Mouse (Mus musculus) limb, embryonic 10.5 days (tissue): ENCODE results near the gene Aldh4a1. TPM values are rescaled to one million over a fixed set of nuclear protein-coding genes. Genes with fewer than 3 reads are reported as not detected.

Experiments used
- DNase-seq: peaks from one replicate; pipeline ENCODE4 v3.0.0-alpha.2; 2017; ENCODE audit warnings: low spot score
- H3K27ac ChIP-seq: fragments of 300-500 bp; sonication (generic); 2 replicates; pipeline ENCODE4 v1.5.1; 2016; ENCODE audit warnings: mild to moderate bottlenecking
- H3K27me3 ChIP-seq: fragments of 300-500 bp; sonication (generic); 2 replicates; pipeline ENCODE4 v1.6.1; 2016; ENCODE audit warnings: low read depth, mild to moderate bottlenecking; ENCODE audit not compliant: poor library complexity, severe bottlenecking
- H3K36me3 ChIP-seq: fragments of 300-500 bp; sonication (generic); 2 replicates; pipeline ENCODE4 v1.6.1; 2016; ENCODE audit warnings: mild to moderate bottlenecking, moderate library complexity
- H3K4me1 ChIP-seq: fragments of 300-500 bp; sonication (generic); 2 replicates; pipeline ENCODE4 v1.6.1; 2016
- H3K4me3 ChIP-seq: fragments of 300-500 bp; sonication (generic); 2 replicates; pipeline ENCODE4 v1.5.1; 2016; ENCODE audit warnings: mild to moderate bottlenecking, moderate library complexity
- H3K9me3 ChIP-seq: fragments of 300-500 bp; sonication (generic); replicated peaks from 2 replicates; pipeline ENCODE4 v1.6.1; 2016; ENCODE audit warnings: mild to moderate bottlenecking
- WGBS: fragments of 180-500 bp; shearing (Covaris S2); methylation state at CpG from one replicate; pipeline ENCODE4 v1.1.7; 2016; 5-methylcytosine and 5-hydroxymethylcytosine counted together
- microRNA-seq: library from miRNA; unstranded; fragments of <30 nt; microRNA quantifications from one replicate; pipeline ENCODE4, GENCODE M21; 2017
- polyA plus RNA-seq: library from polyadenylated mRNA; unstranded; fragments of >200 nt; fragmentation: Nextera tagmentation; extraction: Ambion mirVana; gene quantifications from 2 replicates; pipeline ENCODE4 v1.2.1, GENCODE M21; 2016

Gene Aldh4a1
- polyA plus RNA-seq, 1 experiment from 2014 or later = 26.0 TPM

GRCm38 (mm10) chr4:139667632-139668031 lies 45.0 kb downstream of the Aldh4a1 start:
- H3K9me3 ChIP-seq = no peaks in the 10 kb centered on the region
- WGBS = 79% methylated on average over 6 of the region's 6 CpGs
- H3K4me3 ChIP-seq = no peak overlapping the region
- no peak overlapping the region for H3K27ac ChIP-seq
- H3K36me3 ChIP-seq = no peaks in the 10 kb centered on the region
- H3K27me3 ChIP-seq = peaks cover 11% of the 10 kb centered on the region; the same call in 1 of the 2 replicates
- H3K4me1 ChIP-seq = peaks cover 4% of the 10 kb centered on the region; the same call in 1 of the 2 replicates
- no peak for DNase-seq

DNA sequence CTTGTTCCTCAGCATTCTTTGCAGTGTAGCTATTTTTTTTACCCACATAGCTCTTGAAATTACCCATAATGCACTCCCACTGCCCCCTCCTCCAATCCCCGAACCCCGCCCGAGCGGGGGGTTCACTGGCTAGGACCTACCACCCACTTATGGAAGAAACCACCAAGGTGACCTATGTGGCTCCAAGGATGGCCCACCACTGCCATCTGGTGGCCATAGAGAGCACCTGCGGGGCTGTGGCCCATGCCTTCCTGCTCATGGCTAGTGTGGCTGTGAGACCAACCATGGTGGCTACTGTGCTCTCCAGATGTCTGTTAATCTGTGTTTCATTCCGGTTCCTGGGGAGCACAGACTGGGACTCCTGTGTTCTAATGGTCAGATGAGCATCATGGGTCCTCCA lies 47.2 kb downstream of the Aldh4a1 start:
- H3K4me1 ChIP-seq = peaks cover 4% of the 10 kb centered on the region; the same call in 1 of the 2 replicates
- no peak overlapping the region for H3K27ac ChIP-seq
- H3K9me3 ChIP-seq = no peaks in the 10 kb centered on the region
- no peak overlapping the region for H3K4me3 ChIP-seq
- WGBS = 20% methylated on average over 6 of the region's 6 CpGs
- H3K27me3 ChIP-seq = peaks cover 33% of the 10 kb centered on the region
- H3K36me3 ChIP-seq = no peaks in the 10 kb centered on the region
- peak; percentile 78 for DNase-seq

DNA sequence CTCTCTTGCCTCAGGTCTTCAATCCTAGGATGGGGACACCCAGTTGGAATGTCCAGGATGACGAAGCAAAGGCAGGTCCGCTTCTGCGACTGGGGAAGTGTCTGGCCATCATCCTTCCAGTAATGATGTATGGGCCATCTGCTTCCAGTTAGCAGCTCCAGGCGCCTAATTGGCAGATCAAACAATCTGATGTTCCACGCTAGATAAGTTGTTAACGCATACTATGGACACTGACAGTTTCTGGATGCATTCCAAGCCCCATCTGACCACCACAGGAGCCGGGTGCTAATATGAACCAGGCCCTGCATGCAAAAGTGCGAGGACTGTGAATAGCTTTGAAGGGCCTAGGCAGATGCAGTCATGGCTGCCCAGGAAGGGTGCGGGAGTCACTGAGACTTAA lies 53.0 kb downstream of the Aldh4a1 start:
- Histone ChIP-seq H3K4me3 (no peak overlapping the region; the same call in 1 of the 2 replicates), H3K27me3 (peaks cover 57% of the 10 kb centered on the region), H3K36me3 (no peaks in the 10 kb centered on the region), H3K9me3 (no peaks in the 10 kb centered on the region; the same call in 1 of the 2 replicates), H3K27ac (no peak overlapping the region), H3K4me1 (peaks cover 8% of the 10 kb centered on the region)
- no peak for DNase-seq
- 24% methylated on average over 9 of the region's 9 CpGs for whole genome bisulfite sequencing

GRCm38 (mm10) chr4:139683728-139684638 lies 61.3 kb downstream of the Aldh4a1 start:
- Histone ChIP-seq H3K27ac (no peak overlapping the region), H3K4me3 (no peak overlapping the region), H3K9me3 (no peaks in the 10 kb centered on the region), H3K27me3 (peaks cover 26% of the 10 kb centered on the region), H3K4me1 (no peaks in the 10 kb centered on the region), H3K36me3 (no peaks in the 10 kb centered on the region)
- WGBS = 77% methylated on average over 22 of the region's 22 CpGs
- no peak for DNase-seq

- H3K27me3 ChIP-seq = peaks cover 33% of the 10 kb centered on the region
- WGBS = 12% methylated on average over 3 of the region's 3 CpGs
- DNase-seq = peak; percentile 81
- no peak overlapping the region for H3K4me3 ChIP-seq
- no peaks in the 10 kb centered on the region for H3K9me3 ChIP-seq
- no peaks in the 10 kb centered on the region for H3K36me3 ChIP-seq
- H3K4me1 ChIP-seq = peaks cover 6% of the 10 kb centered on the region; the same call in 1 of the 2 replicates
- no peak overlapping the region for H3K27ac ChIP-seq
Measured at GRCm38 (mm10) chr4:139684639-139685017, 62.0 kb downstream of the Aldh4a1 start.

DNA sequence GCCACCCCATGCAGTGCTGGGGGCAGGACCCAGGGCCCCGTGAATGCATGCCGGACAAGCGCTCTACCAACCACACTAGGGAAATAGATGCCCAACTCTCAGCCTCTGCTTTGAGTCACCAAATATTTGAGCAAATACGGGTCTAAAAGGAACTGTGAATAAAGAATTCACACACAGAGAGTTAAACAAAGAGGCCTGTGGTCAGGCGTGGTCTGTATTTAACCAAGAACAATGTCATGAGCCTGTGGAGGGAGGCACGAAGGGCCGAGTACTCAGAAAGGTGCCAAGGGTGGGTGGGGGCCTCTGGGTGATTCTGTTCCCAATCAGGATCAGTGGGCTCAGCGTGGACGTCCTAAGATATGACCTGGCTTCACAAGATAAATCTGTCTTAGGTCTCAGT lies 65.4 kb downstream of the Aldh4a1 start:
- Histone ChIP-seq H3K9me3 (no peaks in the 10 kb centered on the region), H3K36me3 (no peaks in the 10 kb centered on the region), H3K27ac (no peak overlapping the region), H3K4me1 (peaks cover 9% of the 10 kb centered on the region; the same call in 1 of the 2 replicates), H3K4me3 (no peak overlapping the region), H3K27me3 (peaks cover 66% of the 10 kb centered on the region)
- DNase-seq = no peak
- 77% methylated on average over 9 of the region's 9 CpGs for WGBS

DNA sequence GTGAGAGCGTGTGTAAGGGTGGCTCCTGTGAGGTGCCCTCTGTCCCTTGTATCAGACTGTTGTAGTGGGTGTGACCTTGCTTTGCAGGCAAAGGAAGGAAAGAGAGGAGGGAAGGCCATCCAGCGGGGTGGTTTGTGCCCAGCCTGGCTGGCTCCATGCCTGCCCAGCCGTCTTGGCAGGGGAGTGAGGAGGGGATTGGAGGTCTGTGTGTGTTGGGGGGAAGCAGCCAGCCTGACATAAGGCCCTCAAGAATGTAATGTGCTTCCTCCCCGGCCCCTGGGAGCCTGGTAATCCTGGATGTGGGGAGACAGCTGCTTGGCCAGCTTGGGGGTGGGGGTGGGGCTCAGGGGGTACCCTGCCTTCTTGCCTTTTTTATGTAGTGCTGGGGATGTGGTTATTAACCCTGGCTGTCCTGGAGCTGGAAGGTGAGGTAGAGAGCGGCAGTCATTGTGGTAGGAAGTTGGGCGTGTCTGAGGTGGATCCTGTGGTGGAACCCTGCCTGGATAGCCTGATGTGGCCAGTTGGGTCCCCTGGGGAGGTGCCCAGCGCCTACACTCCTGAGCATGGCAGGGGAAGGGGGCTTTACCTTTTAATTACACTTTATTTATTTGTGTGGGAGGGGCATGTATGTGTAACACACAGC lies 67.1 kb downstream of the Aldh4a1 start:
- Histone ChIP-seq H3K27ac (no peak overlapping the region), H3K4me3 (no peak overlapping the region), H3K27me3 (peaks cover 83% of the 10 kb centered on the region), H3K4me1 (peaks cover 9% of the 10 kb centered on the region; the same call in 1 of the 2 replicates), H3K9me3 (no peaks in the 10 kb centered on the region), H3K36me3 (no peaks in the 10 kb centered on the region)
- 38% methylated on average over 7 of the region's 7 CpGs for WGBS
- no peak for DNase-seq

DNA sequence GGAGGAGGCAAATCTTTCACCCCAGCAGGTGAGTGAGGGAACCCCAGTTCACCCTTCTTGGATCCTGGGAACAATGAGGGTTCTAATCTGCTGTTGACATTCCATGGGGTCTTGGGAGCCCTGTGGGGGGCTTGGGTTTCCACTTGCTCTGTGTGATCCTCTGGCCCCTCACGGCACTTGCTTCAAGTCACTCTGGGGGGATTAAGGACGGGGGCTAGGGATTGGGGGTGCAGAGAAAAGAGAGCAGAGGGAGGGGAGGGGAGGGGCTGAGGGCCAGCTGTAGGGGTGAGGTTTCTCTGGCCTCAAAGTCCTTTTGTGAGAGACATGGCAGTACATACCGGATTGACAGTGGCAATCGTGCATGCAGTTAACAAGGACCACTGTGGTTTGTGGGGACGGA lies 70.6 kb downstream of the Aldh4a1 start:
- H3K9me3 ChIP-seq = no peaks in the 10 kb centered on the region
- no peak overlapping the region for H3K27ac ChIP-seq
- no peak overlapping the region for H3K4me3 ChIP-seq
- peaks cover 20% of the 10 kb centered on the region for H3K4me1 ChIP-seq
- H3K27me3 ChIP-seq = peaks cover 86% of the 10 kb centered on the region
- no peak for DNase-seq
- H3K36me3 ChIP-seq = no peaks in the 10 kb centered on the region
- 60% methylated on average over 5 of the region's 5 CpGs for WGBS

GRCm38 (mm10) chr4:139697755-139698154 lies 75.1 kb downstream of the Aldh4a1 start:
- H3K4me1 ChIP-seq = peaks cover 15% of the 10 kb centered on the region
- peak overlapping the region; percentile 36; the same call in 1 of the 2 replicates for H3K27ac ChIP-seq
- H3K4me3 ChIP-seq = no peak overlapping the region; the same call in 1 of the 2 replicates
- peaks cover 61% of the 10 kb centered on the region for H3K27me3 ChIP-seq
- WGBS = 2% methylated on average over 9 of the region's 9 CpGs
- peak; percentile 48 for DNase-seq
- H3K9me3 ChIP-seq = no peaks in the 10 kb centered on the region
- no peaks in the 10 kb centered on the region for H3K36me3 ChIP-seq

DNA sequence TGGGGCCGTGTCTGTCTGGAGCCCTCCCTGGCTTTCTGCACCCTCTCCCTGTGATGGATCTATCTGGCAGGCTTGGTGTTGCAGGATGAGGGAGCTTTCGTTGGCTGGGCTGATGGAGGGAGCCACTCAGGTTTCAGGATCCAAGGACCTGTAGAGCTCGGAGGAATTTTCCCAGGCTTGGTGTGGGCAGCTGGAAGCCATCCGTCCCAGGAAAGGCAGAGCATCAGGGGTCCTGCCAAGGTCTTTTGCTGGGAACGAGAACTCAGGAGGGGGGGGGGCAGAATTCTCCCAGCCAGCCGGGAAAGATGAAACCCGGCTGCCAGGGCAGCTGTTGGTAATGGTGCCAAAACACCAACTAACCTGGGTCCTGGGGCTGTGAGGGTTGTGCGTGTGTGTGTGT lies 75.9 kb downstream of the Aldh4a1 start:
- Histone ChIP-seq H3K27ac (no peak overlapping the region), H3K36me3 (no peaks in the 10 kb centered on the region), H3K4me1 (peaks cover 15% of the 10 kb centered on the region), H3K9me3 (no peaks in the 10 kb centered on the region), H3K27me3 (peaks cover 52% of the 10 kb centered on the region), H3K4me3 (no peak overlapping the region)
- WGBS = 57% methylated on average over 8 of the region's 8 CpGs
- DNase-seq = no peak

Small RNA genes lying within 50 kb of the gene (microRNA-seq; reads per million reads assigned to microRNA genes)
- gene Gm25571 (not detected), gene Mir7020 (not detected)

Other genes with a start within 250 kb of the Aldh4a1 start
- gene Iffo2, start 92.3 kb upstream of the Aldh4a1 start, polyA plus RNA-seq = 2.8 and 4.1 TPM in 2 replicates
- not detected in 2 replicates for gene Gm21969, start 19.7 kb upstream of the Aldh4a1 start, polyA plus RNA-seq
- not detected in 2 replicates for gene Tas1r2, start 30.7 kb downstream of the Aldh4a1 start, polyA plus RNA-seq
- 0.11 and 0.14 TPM in 2 replicates for gene Pax7, start 210.7 kb downstream of the Aldh4a1 start, polyA plus RNA-seq